Mouse (Mus musculus): ENCODE measurements around the gene Clspn. TPM values are rescaled to one million over a fixed set of nuclear protein-coding genes. Genes with fewer than 3 reads are reported as not detected.

Clspn gene
- polyA plus RNA-seq (2015; fragmentation: Nextera tagmentation; extraction: Ambion mirVana), result 30.2 and 32.6 TPM in 2 replicates

GRCm38 (mm10) chr4:126556809-126557711 is at the start of gene Clspn:
Gene Clspn (plus strand): TSS chr4:126556935.
- H3K27me3 ChIP-seq, result no peaks in the 10 kb centered on the region
- H3K36me3 ChIP-seq, result peaks cover 12% of the 10 kb centered on the region
- ATAC-seq (ENCODE audit: insufficient number of reproducible peaks, low FRiP score, low TSS enrichment, low read depth), result peak; percentile 94
- peak within 1 kb of the TSS; percentile 86 for H3K4me3 ChIP-seq (replicated peaks)
- WGBS, result under 1% methylated on average over 54 of the region's 54 CpGs
- H3K4me2 ChIP-seq (replicated peaks), result peak within 1 kb of the TSS; percentile 79
- H3K27ac ChIP-seq (replicated peaks), result peak within 1 kb of the TSS; percentile 53
- peaks cover 9% of the 10 kb centered on the region for H3K4me1 ChIP-seq
- H3K9me3 ChIP-seq (replicated peaks), result no peaks in the 10 kb centered on the region
- H3K9ac ChIP-seq, result peak within 1 kb of the TSS; percentile 46

GRCm38 (mm10) chr4:126508110-126508899 is 48.4 kb upstream of the Clspn start:
- Histone ChIP-seq H3K9me3 (replicated peaks) (no peaks in the 10 kb centered on the region), H3K9ac (no peak overlapping the region), H3K27me3 (no peaks in the 10 kb centered on the region), H3K4me1 (no peaks in the 10 kb centered on the region), H3K4me2 (replicated peaks) (no peak overlapping the region), H3K4me3 (replicated peaks) (no peak overlapping the region), H3K27ac (replicated peaks) (peak overlapping the region; percentile 40; the same call in 1 of the 2 replicates), H3K36me3 (peaks cover 29% of the 10 kb centered on the region; the same call in 1 of the 2 replicates)
- no peak; the same call in 1 of the 2 replicates for ATAC-seq (ENCODE audit: insufficient number of reproducible peaks, low FRiP score, low TSS enrichment, low read depth)
- 66% methylated on average over 14 of the region's 14 CpGs for WGBS

GRCm38 (mm10) chr4:126509072-126509471 is 47.7 kb upstream of the Clspn start:
- Histone ChIP-seq H3K36me3 (peaks cover 32% of the 10 kb centered on the region), H3K9ac (no peak overlapping the region), H3K9me3 (replicated peaks) (no peaks in the 10 kb centered on the region), H3K4me2 (replicated peaks) (no peak overlapping the region), H3K27me3 (no peaks in the 10 kb centered on the region), H3K4me3 (replicated peaks) (no peak overlapping the region), H3K4me1 (no peaks in the 10 kb centered on the region), H3K27ac (replicated peaks) (no peak overlapping the region)
- ATAC-seq (ENCODE audit: insufficient number of reproducible peaks, low FRiP score, low TSS enrichment, low read depth), result no peak
- 85% methylated on average over 2 of the region's 2 CpGs for WGBS

DNA sequence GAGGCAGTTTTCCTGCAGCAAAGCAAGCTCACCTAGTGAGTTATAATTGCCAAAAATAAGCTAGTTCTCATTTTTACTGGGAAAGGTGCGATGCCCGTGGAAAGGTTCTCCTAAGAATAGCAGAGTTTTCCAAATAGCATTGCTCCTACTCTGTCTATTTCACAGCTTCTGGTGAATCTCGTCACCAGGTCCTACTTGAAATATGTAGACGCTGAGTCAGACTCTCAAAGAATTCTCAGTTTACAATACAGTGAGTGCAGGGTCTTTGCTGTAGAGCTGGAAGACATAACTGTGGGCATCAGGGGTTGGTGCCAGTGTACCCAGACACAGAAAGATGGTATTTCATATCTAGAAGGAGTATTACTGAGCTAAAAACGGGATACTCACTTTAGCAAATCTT is 45.7 kb upstream of the Clspn start:
- 83% methylated on average over 5 of the region's 5 CpGs for WGBS
- H3K27ac ChIP-seq (replicated peaks), result no peak overlapping the region
- ATAC-seq (ENCODE audit: insufficient number of reproducible peaks, low FRiP score, low TSS enrichment, low read depth), result no peak
- H3K36me3 ChIP-seq, result peaks cover 32% of the 10 kb centered on the region
- H3K9ac ChIP-seq, result no peak overlapping the region
- H3K4me3 ChIP-seq (replicated peaks), result no peak overlapping the region
- H3K4me2 ChIP-seq (replicated peaks), result no peak overlapping the region
- no peaks in the 10 kb centered on the region for H3K4me1 ChIP-seq
- no peaks in the 10 kb centered on the region for H3K27me3 ChIP-seq
- no peaks in the 10 kb centered on the region for H3K9me3 ChIP-seq (replicated peaks)

- H3K9me3 ChIP-seq (replicated peaks), result no peaks in the 10 kb centered on the region
- peaks cover 38% of the 10 kb centered on the region for H3K36me3 ChIP-seq
- WGBS, result 69% methylated on average over 6 of the region's 6 CpGs
- H3K9ac ChIP-seq, result no peak overlapping the region
- H3K4me1 ChIP-seq, result no peaks in the 10 kb centered on the region
- no peak overlapping the region for H3K4me3 ChIP-seq (replicated peaks)
- no peak overlapping the region for H3K4me2 ChIP-seq (replicated peaks)
- no peaks in the 10 kb centered on the region for H3K27me3 ChIP-seq
- no peak for ATAC-seq (ENCODE audit: insufficient number of reproducible peaks, low FRiP score, low TSS enrichment, low read depth)
- no peak overlapping the region for H3K27ac ChIP-seq (replicated peaks)
Measured at GRCm38 (mm10) chr4:126512308-126513066, 44.2 kb upstream of the Clspn start.

GRCm38 (mm10) chr4:126526164-126526563 is 30.6 kb upstream of the Clspn start:
- Histone ChIP-seq H3K27ac (replicated peaks) (no peak overlapping the region), H3K4me1 (no peaks in the 10 kb centered on the region), H3K4me2 (replicated peaks) (no peak overlapping the region), H3K9me3 (replicated peaks) (no peaks in the 10 kb centered on the region), H3K4me3 (replicated peaks) (no peak overlapping the region), H3K9ac (no peak overlapping the region), H3K27me3 (no peaks in the 10 kb centered on the region), H3K36me3 (no peaks in the 10 kb centered on the region)
- ATAC-seq (ENCODE audit: insufficient number of reproducible peaks, low FRiP score, low TSS enrichment, low read depth), result no peak
- 84% methylated on average over 3 of the region's 3 CpGs for WGBS

DNA sequence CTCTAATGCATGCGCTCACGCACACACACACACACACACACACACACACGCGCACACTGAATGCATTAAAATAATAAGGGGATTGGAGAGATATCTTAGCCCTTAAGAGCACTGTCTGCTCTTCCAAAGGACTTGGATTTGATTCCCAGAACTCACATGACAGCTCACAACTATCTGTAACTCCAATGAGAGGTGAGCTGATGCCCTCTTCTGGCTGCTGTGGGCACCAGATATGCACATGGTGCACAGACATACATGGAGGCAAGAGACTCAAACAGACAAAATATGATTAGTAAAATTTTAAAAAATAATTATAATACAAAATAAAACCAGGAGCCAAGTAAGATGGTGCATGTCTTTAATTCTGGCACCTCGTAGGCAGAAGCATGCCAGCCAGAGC is 29.9 kb upstream of the Clspn start:
- no peaks in the 10 kb centered on the region for H3K27me3 ChIP-seq
- no peak overlapping the region for H3K27ac ChIP-seq (replicated peaks)
- no peak overlapping the region for H3K4me2 ChIP-seq (replicated peaks)
- H3K36me3 ChIP-seq, result no peaks in the 10 kb centered on the region
- no peak for ATAC-seq (ENCODE audit: insufficient number of reproducible peaks, low FRiP score, low TSS enrichment, low read depth)
- H3K4me3 ChIP-seq (replicated peaks), result no peak overlapping the region
- WGBS, result 93% methylated on average over 5 of the region's 5 CpGs
- no peaks in the 10 kb centered on the region for H3K4me1 ChIP-seq
- no peaks in the 10 kb centered on the region for H3K9me3 ChIP-seq (replicated peaks)
- H3K9ac ChIP-seq, result no peak overlapping the region

GRCm38 (mm10) chr4:126532292-126532691 is 24.4 kb upstream of the Clspn start:
- H3K4me3 ChIP-seq (replicated peaks), result peak overlapping the region; percentile 87
- 0 out of 2 replicates have a peak, but pooled peaks cover 8% of the 10 kb centered on the region for H3K4me1 ChIP-seq
- no peaks in the 10 kb centered on the region for H3K9me3 ChIP-seq (replicated peaks)
- H3K27ac ChIP-seq (replicated peaks), result no peak overlapping the region
- no peaks in the 10 kb centered on the region for H3K27me3 ChIP-seq
- 0 out of 2 replicates have a peak overlapping the region, but pooled peaks have one; percentile 78 for H3K9ac ChIP-seq
- H3K36me3 ChIP-seq, result no peaks in the 10 kb centered on the region
- H3K4me2 ChIP-seq (replicated peaks), result peak overlapping the region; percentile 88
- WGBS, result 33% methylated on average over 5 of the region's 5 CpGs
- no peak for ATAC-seq (ENCODE audit: insufficient number of reproducible peaks, low FRiP score, low TSS enrichment, low read depth)

- Histone ChIP-seq H3K27me3 (no peaks in the 10 kb centered on the region), H3K4me1 (0 out of 2 replicates have a peak, but pooled peaks cover 8% of the 10 kb centered on the region), H3K4me3 (replicated peaks) (peak within 1 kb of the TSS; percentile 87), H3K9me3 (replicated peaks) (no peaks in the 10 kb centered on the region), H3K36me3 (no peaks in the 10 kb centered on the region), H3K27ac (replicated peaks) (peak within 1 kb of the TSS; percentile 53), H3K4me2 (replicated peaks) (peak within 1 kb of the TSS; percentile 88), H3K9ac (peak within 1 kb of the TSS; percentile 78)
- under 1% methylated on average over 97 of the region's 120 CpGs for WGBS
- peak; percentile 86 for ATAC-seq (ENCODE audit: insufficient number of reproducible peaks, low FRiP score, low TSS enrichment, low read depth)
Measured at GRCm38 (mm10) chr4:126532827-126533728, 23.7 kb upstream of the Clspn start, which contains the start of gene Ago4. Gene Ago4 (minus strand): TSS chr4:126533472.

DNA sequence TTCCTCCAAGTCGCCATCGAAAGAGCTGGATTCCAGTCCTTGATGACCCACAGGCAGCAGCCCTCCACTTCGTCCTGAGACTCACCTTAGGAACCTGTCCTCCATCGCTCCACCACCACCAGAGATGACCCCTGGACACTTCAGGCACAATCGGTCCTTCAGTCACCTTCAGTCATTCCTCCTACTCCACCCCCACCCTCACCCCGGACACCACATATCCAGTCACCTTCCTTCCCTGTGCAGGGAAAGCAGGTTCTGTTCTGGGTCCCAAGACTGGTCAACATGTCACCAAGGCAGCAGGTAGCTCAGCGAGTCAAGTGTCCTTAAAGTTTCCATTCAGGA is 23.0 kb upstream of the Clspn start:
- 0 out of 2 replicates have a peak, but pooled peaks have one; percentile 6 for ATAC-seq (ENCODE audit: insufficient number of reproducible peaks, low FRiP score, low TSS enrichment, low read depth)
- peak overlapping the region; percentile 53; the same call in 1 of the 2 replicates for H3K27ac ChIP-seq (replicated peaks)
- 11% methylated on average over 7 of the region's 7 CpGs for WGBS
- H3K4me3 ChIP-seq (replicated peaks), result peak overlapping the region; percentile 87
- H3K9ac ChIP-seq, result peak overlapping the region; percentile 78
- peak overlapping the region; percentile 88 for H3K4me2 ChIP-seq (replicated peaks)
- no peaks in the 10 kb centered on the region for H3K36me3 ChIP-seq
- H3K4me1 ChIP-seq, result 0 out of 2 replicates have a peak, but pooled peaks cover 8% of the 10 kb centered on the region
- H3K27me3 ChIP-seq, result no peaks in the 10 kb centered on the region
- no peaks in the 10 kb centered on the region for H3K9me3 ChIP-seq (replicated peaks)

All from embryonic facial prominence, embryonic 15.5 days (tissue).